Mouse (Mus musculus) adrenal gland, postnatal 10 days (tissue): ENCODE measurements around the gene Mex3d. TPM values are rescaled to one million over a fixed set of nuclear protein-coding genes. Genes with fewer than 3 reads are reported as not detected.
A peak's percentile ranks its signal among the peaks of the same experiment; 100 is the strongest.
"Not testable (repeated sequence)": the region's sequence is repeated elsewhere in the genome, so short reads cannot be mapped to it uniquely, and the experiment has no call there.

Experiments used
- DNase-seq: peaks from one replicate; pipeline ENCODE4 v3.0.0; 2021; ENCODE audit warnings: mixed read lengths
- total RNA-seq, 2 experiments: library from RNA; stranded (reverse); gene quantifications; 2 replicates each; pipeline ENCODE4 v1.2.3; 2021

Gene Mex3d
- total RNA-seq, 2 experiments from 2014 or later = 19.6 to 21.8 TPM

DNA sequence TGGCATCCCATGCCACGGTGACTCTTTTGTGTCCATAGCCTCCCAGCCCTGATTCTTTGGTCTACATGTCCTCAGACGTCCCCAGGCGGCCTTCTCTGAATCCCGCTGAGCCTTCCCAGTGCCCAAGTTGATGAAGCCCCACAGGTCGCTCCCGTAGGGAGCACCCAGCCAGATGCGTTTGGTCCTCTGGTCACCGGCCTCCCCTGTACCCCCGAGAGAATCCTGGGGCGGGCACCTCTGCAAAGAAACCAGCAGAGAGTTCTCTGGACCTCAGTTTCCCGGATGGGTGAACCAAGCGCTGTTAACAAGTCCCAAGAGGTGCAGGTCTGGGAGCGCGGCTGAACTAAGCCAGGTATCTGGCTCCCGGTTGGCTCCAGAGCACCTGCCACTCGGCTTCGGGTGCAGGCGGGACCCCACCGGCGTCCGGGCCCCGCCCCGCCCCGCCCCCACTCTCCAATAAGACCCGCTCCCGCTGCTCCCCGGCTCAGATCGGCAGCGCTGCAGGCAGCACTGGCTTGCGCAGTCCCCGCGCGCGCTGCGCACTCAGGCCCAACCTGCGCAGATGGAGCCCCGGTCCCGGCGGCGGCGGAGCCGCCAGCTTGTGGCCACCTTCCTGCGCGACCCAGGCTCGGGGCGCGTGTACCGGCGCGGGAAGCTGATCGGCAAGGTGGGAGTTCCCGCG, 31.3 kb downstream of the Mex3d start, which contains the start of gene Plk5:
Plk5 (plus strand) TSS at position 459 of the 682 bp plus-strand sequence.
- DNase-seq = no peak

DNA sequence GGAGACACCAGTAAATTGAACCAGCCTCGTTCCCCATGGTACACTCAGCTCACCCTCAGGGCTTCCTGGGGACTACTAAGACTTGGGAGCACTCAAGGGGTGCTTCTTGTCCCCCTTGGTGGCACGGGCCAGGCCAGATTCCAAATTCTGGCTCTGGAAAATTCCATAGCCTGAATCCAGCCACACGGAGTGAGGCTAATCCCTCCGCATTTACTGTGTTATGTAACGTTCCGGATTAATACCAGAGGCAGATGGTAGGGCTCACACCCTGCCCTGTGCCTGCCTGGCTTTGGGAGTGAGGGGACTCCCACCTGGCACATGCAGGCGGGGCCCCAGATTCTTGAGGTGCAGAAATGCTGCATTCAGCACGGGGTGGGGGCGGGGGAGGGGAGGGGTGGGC, 32.0 kb downstream of the Mex3d start:
- no peak for DNase-seq

DNA sequence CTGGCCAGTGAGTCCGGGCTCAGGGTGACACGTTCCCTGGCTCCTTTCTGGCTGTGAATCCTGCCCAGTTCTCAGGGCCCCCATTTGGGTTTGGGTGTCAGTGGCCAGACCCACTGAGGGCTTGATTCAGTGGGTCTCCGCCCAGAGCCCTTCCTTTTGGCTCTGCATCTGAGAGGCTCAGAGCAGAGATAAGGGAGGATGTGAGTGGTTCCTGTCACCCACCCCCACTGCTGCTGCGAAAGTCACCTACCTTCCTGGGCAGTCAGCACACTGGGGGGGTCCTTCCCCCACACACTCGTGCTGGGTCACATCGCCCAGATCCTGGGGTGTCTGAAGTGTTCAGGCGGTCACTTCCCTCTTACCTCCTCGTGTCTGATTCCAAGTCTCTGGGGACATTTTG, 34.7 kb downstream of the Mex3d start:
- DNase-seq = no peak

DNA sequence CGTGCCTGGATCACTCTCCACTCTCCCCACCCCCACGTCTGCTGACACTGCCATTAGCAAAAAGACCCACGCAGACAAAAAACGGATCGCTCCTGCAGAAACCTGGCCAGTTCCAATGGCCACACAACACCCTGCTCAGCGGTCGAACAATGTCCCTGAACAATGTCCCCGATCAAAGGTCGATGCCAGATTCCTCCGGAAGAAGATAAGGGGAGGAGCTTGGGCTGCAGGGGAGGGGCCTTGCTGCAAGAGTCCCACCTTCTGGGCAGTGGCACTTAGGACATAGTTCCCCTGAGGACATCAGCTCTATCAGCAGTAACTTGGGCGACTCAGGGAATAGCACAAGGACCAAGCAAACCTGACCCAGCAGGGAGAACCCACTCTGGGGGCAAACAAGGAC, 35.6 kb downstream of the Mex3d start:
- no peak for DNase-seq

DNA sequence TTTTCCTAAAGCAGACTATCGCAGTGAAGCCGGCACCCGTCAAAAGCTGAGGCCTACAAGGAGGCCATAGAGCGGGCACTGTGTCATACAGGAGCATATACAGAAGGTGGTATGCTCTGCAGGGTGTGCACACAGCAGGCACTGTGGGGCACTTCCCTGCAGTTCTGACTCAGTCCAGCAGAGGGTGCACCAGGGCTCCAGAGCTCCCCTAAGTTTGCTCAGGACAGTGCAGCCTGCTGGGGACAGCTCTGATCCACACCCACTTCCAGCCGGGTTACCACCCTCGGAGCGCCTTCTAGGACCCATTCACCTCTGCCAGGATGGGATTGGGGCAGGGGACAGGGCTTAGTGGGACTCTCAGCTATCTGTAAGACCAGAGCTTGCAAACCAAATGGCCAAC, 37.2 kb downstream of the Mex3d start:
- peak; percentile 94 for DNase-seq

DNA sequence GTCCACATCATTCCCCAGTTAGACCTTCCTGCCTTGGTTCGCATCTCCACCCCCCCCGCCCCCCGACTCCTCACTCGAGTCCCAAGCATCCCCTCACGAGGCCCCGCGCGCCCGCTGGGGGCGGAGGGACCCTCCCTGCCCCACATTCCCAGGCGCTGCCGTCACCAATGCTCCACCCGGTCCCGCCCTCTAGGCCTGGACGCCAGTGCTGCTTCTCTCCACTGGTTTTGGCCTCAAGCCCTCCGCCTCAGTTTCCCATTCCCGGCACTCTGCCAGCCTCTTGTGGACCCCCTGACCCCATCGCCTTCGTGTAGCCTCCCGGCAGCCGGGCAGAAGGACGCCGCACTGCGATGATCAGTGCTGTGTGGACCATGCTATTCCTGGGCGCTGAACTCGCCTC, 38.5 kb downstream of the Mex3d start:
- peak; percentile 37 for DNase-seq

DNA sequence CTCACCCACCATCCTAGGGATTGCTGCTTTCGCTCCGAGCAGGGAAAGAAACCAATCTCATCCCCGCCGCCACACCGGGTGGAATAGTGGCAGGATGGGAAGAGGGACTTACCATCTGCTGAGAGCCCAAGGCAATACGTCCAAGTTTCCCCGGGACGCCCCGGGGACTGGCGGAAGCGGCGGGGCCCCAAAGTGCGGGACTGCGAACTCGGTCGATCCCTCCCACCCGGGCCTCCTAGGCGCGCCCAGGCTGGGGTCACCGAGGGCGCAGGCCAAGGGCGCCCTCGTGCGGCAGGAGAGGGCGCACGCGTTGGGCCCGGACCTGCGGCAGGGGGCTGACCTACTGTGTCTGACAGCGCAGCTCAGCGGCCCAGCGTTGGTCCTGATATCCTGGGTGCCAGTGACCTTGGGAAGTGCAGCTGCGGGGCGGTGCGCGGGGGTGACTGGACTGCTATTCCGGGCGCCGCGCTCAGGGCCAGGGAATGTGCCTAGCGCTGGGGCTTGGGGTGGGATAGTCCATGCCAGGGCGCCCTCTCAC, 39.1 kb downstream of the Mex3d start, which contains the start of gene Adamtsl5:
Adamtsl5 (minus strand) TSS at position 169 of the 538 bp plus-strand sequence.
- peak; percentile 72 for DNase-seq

DNA sequence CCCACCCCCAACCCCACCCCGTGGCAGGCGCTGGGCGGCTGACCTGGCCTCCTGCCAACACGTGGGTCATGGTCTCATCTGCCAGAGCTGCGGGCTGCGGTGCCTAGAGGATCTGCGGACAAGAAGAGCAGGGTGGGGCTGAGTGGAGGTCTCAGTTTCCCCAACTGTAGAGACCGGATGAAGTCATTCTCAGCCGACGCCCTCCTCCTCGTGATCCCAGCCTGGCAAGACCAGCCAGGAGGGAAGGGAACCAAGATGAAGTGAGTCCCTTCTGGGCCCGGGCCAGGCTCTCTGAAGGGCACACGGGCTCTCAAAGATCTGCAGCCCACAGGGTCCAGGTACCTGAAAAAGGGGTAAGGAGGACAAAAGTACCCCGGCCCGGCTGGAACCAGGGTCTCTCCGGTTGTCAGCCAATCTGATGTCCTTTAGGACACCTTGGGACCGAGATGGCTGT, 39.9 kb downstream of the Mex3d start:
- peak; percentile 23 for DNase-seq

DNA sequence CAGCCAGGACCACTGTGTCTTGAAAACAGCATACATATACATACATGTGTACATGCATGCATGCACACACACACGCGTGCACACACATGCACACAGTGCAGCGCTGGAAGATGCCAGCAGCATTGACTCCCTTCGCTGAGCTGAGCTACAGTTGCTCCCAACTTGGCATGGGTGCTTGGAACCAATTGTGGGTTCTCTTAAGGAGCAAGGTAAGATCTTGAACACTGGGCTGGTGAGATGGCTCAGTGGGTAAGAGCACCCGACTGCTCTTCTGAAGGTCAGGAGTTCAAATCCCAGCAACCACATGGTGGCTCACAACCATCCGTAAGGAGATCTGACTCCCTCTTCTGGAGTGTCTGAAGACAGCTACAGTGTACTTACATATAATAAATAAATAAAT, 41.5 kb downstream of the Mex3d start:
- not testable (repeated sequence) for DNase-seq

DNA sequence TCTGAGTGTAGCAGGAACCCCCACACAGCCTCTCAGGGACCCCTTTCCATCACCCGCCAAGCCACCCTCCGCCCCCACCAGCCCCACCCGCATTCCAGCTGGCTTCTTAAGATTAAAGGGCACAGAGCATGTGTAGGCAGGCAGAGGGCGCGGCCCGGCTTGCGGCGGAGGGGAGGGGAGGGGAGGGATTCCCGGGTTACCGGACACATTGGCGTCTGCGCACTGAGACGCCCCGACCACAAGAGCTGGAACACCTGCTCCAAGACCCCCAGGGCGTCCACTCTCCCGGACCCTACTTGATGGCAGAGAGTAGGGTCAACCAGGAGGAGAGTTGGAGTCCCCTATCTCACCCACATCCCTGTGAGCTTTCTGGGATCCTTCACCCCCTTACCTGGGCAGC, 42.3 kb downstream of the Mex3d start:
- no peak for DNase-seq

DNA sequence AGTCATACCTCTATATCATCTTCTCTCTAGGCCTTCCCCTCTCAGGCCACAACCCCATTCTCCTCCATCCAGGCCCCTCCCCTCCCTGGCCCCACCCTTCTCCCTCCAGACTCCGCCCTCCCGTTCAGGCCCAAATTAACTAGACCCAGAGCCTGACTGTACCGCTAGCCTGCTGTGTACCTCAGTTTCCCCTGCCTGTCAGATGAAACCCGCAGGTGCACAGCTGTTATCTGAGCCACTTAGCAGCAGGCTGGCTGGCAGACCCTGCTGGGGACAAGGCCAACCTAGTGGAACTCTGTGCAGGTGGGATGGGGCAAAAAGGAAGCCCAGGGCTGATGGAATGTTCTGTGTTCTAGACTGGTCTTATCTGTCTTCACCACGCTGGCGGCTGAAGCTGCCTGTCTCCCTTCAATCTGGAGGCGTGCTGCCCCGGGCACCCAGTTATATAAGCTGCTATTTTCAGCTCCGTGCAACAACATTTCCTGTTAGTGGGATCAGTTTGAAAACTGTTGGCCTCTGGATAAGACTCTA, 43.3 kb downstream of the Mex3d start:
- no peak for DNase-seq

DNA sequence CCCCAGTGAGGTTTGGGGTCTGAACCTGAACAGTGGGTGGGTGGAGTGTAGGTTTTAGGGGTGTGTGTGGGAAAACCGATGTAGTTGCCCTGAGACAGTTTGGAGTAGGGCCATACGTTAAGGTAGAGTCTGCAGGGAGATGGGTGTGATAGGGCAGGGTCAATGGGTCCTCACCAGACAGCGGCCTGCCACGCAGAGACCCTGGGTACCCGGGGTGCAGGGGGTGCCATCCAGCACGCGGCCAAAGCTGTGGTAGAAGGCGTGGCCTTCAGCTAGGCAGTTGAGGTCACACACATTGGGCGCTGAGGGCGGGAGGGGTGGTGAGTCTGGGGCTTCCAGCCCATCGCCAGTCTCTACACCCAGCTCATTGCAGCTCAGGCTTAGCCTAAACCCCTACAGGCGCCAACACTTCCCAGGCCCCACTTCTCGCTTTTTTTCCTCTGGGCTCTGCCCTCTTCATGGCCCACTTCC, 44.0 kb downstream of the Mex3d start:
- DNase-seq = no peak

DNA sequence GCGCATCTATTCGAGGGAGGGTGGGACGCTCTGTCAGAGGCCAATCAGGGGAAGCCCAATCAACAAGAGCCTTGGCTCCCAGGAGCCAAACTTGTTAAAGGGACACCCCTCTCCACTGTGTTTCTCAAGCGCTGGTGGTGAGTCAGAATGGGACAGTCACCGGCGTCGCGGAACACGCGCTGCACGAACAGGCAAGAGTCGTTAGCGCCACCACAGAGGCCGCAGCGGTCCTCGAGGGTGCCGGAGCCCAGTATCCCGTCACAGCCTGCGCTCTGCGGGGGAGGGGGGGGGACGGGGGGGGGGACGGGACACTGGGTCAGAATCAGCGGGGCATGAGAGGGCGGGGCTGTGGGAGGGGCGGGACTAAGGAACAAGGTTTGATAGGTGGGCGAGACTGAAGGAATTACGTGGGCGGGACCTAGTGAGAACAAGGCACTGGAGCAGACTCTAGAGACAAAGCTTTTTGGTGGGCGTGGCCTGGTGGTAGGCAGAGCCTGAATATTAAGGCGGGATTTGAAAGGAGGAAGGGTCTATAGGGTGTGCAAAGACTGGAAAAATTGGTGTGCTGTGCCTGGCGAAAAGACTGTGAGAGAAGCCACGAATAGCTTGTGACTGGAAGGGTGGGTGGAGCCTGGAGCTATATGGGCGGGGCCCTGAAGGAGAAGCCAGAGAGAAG, 44.6 kb downstream of the Mex3d start:
- peak; percentile 59 for DNase-seq

DNA sequence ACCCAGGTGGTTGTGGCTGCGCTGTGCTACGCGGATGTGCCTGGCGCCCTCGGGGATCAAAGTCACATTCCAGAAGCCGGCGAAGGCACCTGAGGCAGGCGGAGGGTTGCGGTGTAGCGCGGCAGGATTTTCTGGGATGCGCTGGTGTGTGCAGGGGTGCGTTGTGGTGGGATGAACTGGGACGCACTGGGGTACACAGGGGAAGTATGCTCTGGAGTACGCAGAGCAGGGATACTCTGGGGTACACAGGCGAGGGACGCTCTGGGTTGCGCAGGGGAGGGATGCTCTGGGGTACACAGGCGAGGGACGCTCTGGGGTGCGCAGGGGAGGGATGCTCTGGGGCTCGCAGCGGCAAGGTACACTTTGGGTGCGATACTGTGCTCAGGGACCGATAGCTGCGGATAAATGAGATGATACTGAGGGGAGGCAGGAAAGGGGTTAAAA, 45.1 kb downstream of the Mex3d start:
- no peak for DNase-seq

DNA sequence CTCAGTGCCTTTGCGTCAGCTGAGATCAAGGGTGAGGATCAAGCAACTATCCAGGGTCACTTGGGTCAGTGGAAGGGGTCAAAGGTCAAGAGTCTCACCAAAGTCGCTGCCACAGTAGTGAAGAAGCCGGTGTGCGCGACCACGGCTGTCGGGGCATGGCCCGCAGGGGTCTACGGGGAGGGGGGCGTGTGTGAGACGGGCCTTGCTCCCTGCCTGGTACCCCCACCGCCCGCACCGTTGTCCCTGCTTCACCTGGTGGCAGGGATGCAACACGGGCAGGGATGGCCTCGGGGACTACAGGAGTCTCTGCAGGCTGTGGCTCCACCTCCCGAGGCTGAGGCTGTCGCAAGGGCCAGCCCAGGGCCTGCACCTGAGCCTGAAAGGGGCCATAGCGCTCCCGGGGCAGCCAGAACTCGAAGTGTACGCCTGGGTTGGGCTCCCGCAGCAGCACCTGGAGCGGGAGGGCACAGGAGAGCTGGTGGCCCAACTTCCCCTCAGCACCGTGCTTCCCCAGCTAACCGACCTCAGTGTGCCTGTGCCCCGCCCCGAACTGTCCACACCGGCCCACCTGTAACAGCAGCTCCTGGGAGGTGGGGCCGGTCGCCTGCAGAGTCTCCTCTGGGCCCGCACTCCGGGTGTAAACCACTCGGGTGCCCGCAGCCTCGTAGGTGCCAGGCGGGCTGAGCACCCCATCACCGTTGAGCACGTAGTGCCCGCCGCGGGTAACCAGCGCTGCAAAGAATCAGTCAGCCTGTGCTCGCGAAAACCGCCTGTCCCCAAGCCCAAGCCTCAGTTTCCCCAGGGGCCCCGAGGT, 45.8 kb downstream of the Mex3d start:
- no peak for DNase-seq

DNA sequence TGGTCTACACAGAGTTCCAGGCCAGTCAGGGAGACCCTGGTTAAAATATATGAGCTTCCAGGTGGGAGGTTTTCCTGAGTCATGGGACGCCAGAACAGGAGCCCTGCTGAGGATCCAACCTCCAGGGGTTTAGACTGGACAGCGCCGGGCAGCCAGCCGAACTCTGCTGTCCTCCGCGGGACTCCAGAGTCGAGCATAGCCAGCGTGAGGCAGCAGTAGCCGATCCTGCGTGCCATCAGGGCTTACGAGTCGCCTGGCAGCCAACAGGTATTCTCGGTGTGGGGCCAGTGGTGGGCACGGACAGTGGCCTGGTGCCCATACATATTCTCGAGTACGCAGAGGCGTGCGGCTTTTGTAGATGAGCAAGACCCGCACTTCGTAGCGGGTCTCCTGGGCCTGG, 46.4 kb downstream of the Mex3d start:
- DNase-seq = no peak

DNA sequence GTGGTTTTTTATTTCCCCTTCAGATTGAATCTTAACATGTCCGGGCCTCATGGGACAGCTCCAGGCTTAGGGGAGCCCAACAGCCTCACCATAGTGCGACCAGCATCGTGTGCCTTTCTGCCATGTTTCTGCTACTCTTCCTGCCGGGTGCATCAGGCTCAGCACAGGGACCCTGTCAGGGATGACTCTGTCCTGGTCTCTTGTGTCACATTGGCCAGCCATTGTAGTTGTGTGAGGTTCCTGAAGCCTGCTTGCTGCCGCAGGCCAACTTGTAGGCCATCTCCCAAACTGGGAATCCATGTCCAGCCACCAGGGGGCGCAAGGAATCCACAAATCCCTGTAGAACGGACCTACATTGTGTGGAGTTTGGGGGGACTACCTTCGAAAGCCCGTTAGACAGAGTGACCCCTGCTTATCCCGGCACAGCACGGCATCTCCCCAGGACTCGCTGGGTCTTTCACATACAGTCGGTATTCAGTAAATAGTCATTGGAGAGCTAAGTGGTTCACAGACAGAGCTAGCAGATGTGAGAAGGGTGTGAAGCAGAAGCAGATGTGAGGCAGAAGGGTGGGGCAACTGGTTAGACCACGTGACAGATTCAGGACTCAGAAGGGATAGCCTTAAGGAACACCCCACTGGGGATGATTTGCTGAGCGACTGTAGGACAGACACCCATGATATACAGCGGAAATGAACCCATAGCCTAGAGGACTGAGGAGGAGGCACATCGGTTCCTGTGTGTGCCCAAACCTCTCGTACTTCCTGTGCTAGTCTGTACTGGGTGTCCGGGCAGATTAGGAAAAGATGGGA, 47.3 kb downstream of the Mex3d start:
- DNase-seq = peak; percentile 90

DNA sequence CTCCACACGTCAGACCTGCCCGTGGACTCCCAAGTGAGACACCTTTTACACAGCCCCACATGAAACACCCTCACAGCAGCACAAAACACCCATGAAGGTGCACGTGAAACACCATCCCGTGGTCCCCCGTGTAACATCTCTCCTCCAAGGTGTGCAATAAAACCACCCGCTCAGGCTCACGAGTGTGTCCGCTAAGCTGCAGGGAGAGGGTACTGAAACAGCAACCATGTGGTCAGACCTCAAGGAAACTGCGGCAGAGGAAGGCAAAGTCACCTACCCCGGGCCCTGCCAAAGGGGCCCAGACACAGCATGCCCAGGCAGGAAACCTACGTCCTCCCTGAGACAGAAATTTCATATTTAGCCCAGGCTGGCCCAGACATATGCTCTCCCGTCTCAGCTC, 51.2 kb downstream of the Mex3d start:
- DNase-seq = no peak

DNA sequence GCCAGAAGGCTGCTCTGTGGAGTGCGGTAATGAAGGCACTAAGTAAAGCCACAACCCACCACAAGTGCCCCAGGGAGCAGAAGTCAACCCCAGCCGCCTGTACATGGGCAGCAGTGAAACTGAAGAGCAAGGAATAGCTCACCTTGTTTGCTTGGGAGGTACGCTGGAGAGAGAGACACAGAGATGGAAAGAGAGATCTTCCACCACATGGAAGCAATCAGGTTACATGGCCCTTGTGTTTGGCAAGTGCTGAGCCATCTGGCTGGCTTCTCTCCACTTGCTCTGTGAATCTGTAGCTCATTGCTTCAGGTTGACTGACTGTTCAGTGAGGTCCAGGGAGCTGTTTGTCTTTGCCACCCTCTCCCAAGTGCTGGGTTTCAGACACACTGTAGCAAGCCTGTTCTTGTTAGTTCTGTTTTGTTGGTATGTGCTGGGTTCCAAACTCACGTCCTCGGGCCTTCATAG, 54.9 kb downstream of the Mex3d start:
- DNase-seq = no peak

DNA sequence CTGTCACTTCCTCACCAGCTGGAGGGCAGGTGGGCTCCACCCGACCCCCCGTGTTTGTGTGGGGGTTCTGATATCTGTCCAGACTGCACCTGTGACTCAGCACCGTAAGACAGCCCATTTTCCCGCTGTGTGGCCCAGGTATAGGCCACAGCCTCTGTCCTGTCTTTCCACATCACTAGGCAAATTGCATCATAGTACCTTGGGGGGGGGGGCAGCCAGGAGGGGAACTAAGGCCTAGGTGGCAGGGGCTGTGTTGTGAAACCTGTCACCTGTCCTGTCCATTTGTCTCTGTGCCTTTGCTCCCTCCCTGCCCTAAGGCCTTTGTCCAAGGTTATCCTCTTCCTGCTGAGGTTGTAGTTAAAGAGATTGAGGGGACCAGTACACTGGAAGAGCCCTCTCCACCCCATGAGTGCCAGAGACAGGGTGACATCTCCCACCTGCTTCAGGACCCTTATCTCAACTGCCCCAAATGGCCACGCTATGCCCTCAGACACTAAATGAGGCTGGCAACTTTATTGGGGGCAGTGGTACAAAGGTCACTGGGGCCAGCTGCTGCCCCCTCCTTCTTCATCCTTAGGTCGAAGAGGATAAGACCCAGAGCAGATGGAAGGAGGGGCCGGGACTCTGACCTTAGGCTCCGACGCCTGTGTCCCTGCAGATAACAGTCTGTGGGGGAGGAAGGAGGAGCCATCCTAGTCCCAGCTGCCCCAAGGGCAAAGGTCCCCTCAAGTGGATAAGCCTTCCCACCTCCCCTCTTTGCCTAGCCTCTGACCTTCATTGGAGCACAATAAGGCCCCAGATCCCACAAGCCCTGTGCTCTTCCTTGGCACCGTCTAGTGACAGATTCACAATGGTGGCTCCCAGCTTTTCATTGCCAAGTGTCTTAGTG, 55.6 kb downstream of the Mex3d start:
- DNase-seq = no peak
